Mouse (Mus musculus) liver, adult (tissue): ENCODE results near the gene Vps51.

ENCODE experiments used
- GATA4 ChIP-seq: IDR thresholded peaks from 2 replicates; pipeline ENCODE4 v1.6.1; 2014; ENCODE audit warnings: mild to moderate bottlenecking, low read length; ENCODE audit not compliant: insufficient replicate concordance

Gene Vps51

GRCm38 (mm10) chr19:6042293-6042692 is 34.7 kb downstream of the Vps51 start:
- no peak for TF ChIP-seq GATA4

- no peak for TF ChIP-seq GATA4
These were observed 37.0 kb downstream of the Vps51 start for GRCm38 (mm10) chr19:6040002-6040401.

DNA sequence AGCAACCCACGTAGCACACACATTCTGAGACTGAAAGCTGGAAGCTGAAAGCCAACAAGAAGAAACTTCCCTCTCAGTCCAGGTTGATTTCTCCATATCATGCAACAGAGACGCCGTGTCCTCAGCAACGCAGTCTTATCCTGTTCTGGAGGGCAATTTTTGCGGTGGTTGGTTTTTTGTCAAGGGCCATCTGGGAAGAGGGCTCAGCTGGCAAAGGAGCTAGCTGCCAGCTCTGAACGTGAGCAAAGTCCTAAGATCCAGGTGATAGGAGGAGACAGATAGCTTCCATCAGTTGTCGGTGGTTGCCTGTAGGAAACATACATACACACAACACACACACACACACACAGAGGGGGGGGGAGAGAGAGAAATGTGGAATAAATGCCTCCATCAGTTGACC is 38.7 kb downstream of the Vps51 start:
- TF ChIP-seq GATA4, result no peak

DNA sequence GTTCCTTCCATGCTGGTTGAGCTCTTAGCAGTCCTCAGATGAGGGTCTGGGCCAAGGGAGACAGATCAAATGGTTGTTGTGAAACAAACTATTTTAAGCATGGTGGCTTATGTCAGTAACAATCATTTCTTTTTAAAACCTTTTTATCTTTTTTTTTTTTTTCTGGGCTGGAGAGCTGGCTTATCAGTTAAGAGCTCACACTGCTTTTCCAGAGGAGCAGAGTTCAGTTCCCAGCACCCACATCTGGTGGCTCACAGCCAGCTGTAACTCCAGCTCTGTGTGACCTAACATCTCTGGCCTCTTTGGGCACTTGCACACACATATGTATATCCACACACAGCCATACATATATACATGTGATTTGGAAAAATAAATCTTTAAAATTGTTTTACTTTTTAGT is 39.3 kb downstream of the Vps51 start:
- no peak for TF ChIP-seq GATA4

GRCm38 (mm10) chr19:6035966-6036585 is 41.0 kb downstream of the Vps51 start:
- peak; percentile 25; the same call in 1 of the 2 replicates for TF ChIP-seq GATA4

- no peak for TF ChIP-seq GATA4
These were observed 46.3 kb downstream of the Vps51 start for GRCm38 (mm10) chr19:6030520-6031280.

GRCm38 (mm10) chr19:6029426-6029825 is 47.6 kb downstream of the Vps51 start:
- TF ChIP-seq GATA4, result no peak

- no peak for TF ChIP-seq GATA4
These were observed 48.0 kb downstream of the Vps51 start for GRCm38 (mm10) chr19:6028991-6029390.

DNA sequence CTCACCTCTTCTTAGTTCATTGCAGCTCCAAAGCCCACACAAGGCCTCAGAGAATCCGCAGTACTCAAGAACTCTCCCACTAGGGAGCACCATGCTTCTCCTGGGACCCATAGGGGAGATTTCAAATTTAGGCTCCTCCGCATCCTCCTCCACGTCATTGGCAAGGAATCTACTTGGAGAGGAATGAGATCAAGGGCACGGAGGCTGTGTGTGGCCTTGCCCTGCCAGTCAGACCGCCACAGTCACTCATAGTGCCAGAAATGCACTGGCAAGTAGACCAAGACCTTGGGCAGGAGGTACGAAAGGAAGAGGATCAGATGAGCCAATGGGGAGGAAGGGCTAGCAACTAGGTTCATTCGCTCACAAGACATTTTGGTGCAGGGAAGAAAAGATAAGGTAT is 53.1 kb downstream of the Vps51 start:
- TF ChIP-seq GATA4, result no peak

DNA sequence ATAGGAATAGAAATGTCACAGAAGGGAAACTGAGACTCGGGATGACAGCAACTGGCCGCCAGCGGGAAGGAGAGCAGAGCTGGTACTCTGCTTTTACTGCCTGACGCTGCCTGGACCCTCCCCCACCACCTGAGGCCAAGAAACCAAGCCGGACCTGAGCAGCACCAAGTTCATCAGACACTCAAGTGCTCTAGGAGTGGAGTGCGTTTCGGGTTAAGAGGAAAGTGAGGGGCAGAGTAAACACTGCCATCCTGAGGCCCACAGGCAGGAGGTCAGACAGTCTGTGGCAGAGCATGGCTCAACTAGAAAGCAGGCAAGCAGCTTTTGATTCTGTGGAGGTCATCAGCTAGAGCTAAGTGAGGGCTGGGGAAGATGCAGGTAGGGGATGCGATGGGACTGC is 54.0 kb downstream of the Vps51 start:
- TF ChIP-seq GATA4, result no peak

DNA sequence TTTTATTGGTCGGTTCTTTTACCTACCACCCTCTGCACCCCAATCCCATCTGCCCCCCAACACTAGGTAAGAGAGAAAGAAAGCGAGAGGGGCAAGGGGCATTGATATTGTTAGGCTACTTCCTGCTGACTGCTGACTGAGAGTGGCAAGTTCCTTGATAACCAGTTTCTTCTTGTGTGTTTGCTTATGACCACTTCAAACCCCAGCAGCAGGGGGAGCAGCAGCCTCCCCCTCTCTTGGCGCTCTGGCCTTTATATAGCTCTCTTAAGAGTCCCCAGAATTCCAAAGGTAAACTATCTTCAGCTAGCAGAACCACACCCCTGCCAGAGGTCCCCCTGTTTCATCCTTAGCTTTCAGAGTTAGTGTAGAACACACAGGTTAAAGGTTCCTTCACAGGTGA is 56.8 kb downstream of the Vps51 start:
- TF ChIP-seq GATA4, result no peak

DNA sequence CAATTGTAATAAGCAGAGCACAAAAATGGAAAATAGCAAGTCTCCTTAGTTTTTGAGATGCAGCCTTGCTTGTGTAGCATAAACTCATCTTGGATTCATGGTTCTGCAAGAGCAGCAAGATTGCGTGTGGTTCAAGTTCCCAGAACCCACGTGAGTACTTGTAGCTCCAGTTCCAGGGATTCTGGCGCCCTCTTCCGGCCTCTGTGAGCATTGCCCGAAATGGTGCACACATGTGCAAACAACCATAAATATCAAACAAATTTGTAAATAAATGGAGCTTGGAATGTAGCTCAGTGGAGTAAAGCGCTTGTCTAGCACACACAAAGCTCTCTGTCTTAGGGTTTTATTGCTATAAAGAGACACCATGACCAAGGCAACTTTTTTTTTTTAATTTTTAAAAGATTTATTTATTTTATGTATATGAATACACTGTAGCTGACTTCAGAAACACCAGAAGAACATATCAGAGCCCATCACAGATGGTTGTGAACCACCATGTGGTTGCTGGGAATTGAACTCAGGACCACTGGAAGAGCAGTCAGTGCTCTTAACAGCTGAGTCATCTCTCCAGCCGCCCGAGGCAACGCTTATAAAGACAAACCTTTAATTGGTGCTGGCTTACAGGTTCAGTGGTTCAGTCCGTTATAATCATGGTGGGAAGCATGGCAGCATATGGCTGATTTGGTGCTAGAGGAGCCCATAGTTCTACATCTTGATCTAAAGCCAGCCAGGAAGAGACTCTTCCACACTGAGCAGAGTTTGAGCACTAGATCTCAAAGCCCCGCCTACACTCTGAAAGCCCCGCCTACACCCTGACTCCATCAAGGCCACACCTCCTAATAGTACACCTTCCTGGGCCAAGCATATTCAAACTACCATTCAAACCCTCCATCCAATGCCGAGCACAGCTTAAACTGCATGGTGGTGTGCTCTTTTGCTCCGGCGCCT is 58.6 kb downstream of the Vps51 start:
- no peak for TF ChIP-seq GATA4
